Mouse (Mus musculus) cerebellum, adult (tissue): ENCODE data around the gene Rnase11.

Source experiments
- ATAC-seq: cut with Nextera tagmentation; 2 replicates; pipeline ENCODE4 v1.9.2; 2017; ENCODE audit warnings: mild to moderate bottlenecking, moderate library complexity, mixed read lengths; ENCODE audit not compliant: insufficient number of reproducible peaks, low FRiP score, low TSS enrichment

Gene Rnase11

DNA sequence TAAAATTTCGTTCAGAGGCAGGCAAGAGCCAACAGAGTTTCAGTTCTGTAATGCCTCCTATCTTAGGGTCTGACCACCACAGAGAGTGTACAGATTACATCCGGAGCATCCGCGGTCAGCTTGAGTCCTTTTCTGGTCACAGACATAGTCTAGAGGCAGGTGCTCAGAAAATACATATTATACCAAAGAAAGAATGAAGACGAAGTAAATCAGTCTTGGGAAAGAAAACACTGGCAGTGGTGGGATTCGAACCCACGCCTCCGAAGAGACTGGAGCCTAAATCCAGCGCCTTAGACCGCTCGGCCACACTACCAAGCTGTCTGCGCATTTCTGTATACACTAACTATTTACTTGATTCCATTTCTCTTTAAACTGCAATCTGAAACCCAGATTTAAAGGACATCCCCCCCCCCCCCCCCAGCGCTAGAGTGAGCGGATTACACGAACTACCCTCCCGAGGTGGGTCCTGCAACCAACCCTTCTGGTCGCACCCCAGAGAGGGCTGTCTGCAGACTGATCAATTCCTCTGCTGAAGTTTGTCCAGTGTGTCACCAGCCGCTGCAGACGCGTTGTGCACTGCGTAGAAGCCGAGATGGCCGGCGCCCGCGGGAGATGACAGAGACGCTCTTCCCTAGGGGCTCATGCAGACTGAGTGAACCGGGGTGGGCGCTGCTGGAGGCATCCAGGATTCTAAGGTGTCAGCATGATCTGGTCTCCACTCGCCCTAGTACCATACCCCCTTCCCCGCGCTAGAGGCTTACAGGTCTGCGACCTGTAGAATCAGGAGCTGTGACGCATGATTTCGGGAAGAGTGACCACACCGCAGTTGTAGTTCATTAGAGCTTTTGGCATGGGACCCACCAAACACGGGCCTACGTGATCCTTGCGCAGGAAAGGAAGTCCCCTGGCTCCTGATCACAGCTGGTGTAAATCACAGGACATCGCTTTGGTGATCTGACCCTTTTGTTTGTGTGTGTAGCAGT lies 32.9 kb upstream of the Rnase11 start:
- ATAC-seq, result peak; percentile 54; the same call in 1 of the 2 replicates

DNA sequence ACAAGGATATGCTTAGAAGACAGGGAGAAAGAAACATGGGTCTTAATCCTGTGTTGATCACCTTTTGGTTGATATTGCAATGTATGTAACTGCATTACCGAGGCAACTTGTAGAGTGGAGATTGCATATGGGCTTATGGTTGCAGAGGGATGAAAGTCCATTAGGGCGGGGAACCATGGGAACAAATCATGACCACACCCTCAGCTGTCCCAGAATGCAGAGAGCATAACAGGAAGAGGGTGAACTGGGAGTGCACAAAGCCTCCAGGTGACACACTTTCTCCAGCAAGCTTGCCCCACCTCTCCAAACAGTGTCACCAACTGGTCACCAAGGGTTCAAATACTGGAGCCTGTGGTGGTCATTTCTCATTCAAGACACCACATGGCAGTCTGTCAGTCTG lies 31.1 kb upstream of the Rnase11 start:
- no peak for ATAC-seq

DNA sequence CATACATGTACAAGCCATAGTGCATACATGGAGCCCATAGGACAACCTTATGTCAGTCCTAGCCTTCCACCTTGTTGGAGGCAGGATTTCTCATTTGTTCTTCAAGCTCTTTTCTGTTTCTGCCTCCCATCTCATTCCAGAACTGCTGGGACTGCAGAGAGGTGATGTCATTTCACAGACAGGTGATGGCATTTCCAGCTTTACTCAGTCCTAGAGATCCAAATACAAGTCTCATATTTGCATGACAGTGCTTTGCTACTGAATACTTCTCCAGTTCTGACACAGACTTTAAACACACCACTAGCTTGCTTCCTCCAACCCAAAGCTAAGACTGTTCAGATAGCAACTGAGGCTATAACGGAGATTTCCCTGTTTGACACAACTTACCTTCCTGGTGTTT lies 29.2 kb upstream of the Rnase11 start:
- no peak for ATAC-seq

DNA sequence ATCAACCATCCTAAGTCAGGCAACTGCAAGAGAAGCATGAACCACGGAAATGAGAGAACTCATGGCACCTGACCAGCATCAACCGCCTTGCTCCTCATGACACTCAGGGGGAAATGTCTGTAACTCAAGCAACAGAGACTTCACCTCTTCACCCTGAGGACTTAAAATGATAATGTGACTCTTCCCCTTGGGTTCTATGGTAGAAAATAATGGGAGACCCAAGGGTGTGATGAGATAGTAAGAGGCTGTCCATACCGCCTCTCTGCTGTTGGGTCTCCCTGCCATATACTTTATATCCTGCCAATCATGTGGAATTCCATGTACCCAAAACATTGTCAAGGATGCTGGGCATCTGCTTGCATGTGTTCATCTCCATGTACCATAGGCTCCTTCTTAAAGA lies 24.4 kb upstream of the Rnase11 start, which contains the start of gene Olfr750:
TSS of gene Olfr750 (minus strand) at position 101 of the 400 bp plus-strand sequence.
- ATAC-seq, result no peak

- ATAC-seq, result no peak
Observed at GRCm38 (mm10) chr14:51069617-51070016, 19.7 kb upstream of the Rnase11 start.

DNA sequence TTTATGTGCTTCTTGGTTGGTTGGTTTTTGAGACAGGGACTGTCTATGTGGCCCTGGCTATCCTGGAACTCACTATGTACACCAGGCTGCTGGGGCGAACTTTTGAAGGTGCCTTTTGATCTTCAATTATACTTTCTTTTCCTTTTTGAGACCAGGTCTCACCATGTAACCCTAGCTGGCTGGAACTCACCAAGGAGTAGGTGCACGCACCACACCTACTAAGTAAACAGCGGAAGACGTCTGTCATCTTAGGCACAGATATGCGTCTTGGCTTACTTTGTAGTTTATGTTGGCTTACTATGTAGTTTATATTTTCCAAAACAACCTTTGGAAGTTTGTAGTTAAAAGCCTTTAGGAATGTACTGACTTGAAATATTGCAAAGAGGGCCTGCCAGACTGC lies 19.0 kb upstream of the Rnase11 start:
- ATAC-seq, result no peak

DNA sequence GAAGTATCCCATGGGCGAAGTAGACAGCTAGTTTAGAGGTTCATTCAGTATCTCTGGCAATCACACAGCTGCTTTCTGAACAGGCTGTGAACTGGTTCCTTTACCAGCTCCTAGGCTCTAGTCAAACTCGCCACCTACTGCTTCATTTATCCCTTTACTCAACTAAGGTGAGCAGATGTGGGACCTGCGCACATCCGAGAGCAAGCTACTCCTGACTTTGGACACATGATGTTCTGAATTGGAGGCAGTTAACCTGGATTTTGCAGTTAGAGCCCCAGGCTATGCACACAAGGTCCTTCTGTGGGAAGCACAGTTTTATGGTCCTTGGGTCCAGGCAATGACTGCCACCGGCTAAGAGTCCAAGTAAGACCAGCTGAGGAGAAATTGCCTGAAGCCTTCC lies 10.8 kb upstream of the Rnase11 start:
- no peak for ATAC-seq

- no peak for ATAC-seq
Observed at GRCm38 (mm10) chr14:51057401-51057831, 7.5 kb upstream of the Rnase11 start, which contains the start of gene Rnase12. Gene Rnase12, minus strand, starts transcription at chr14:51057661.

DNA sequence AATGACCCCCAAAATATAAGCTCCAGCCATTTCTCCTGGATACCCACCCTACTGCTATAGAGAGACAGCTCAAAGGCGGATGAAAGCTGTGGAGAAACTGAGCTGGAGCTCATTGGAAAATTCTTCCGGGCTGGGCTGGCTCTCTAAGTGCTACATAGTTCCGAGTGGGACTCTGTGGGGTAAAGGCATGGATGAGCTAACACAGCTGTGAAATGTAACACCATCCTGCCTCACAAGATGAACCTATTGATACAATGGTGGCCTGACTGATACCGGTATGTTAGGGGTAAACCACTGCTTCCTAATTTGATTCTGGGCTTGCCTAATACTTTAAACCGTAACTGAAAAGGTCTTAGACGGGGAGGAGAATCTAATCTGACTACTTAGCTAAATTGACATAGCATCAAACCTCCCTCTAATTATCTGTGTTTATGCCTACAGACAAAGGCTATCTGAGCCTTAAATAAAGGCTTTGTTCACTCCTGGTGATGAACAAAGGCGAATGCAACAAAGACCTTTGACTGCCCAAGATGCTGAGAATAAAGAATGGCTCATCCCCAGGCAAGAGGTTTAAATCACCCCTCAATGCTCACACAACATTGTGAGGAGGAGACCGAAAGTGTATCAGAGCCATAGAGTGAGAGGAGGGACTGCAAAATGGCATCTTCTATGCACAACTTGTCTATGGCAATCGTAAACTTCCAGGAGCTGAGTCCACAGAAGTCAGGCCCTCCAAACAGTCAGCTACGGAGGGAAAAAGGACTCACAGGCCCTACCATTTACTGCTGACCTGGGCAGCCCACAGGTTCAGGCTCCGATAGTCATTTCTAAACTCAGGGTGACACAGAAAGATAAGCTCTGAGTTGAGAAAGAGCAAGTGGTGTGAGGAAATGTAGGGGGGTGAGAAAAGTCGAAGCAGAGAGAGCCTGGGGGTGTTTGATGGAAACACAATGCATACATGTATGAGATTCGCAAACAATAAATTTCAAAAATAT lies 4.6 kb upstream of the Rnase11 start:
- no peak for ATAC-seq

- no peak for ATAC-seq
Observed at GRCm38 (mm10) chr14:51053176-51053575, 3.2 kb upstream of the Rnase11 start.

DNA sequence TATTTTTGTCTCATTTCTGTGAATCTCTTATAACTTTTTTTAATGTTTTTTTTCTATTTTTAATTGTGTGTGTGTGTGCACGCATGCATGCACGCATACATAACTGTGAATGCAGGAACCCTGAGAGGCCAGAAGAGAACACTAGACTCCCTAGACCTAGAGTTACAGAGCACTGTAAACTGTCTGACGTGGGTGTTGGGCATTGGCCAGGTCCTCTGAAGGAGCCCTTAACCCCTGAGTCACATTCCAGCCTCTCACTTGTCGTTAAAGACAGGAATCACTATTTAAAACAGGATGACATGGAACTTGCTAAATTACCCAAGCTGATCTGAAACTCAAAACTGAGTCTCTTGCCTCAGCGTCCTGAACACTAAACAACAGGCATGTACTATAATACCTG lies 2.0 kb upstream of the Rnase11 start:
- ATAC-seq, result no peak

GRCm38 (mm10) chr14:51047846-51048245 lies 2.1 kb downstream of the Rnase11 start:
- no peak for ATAC-seq

DNA sequence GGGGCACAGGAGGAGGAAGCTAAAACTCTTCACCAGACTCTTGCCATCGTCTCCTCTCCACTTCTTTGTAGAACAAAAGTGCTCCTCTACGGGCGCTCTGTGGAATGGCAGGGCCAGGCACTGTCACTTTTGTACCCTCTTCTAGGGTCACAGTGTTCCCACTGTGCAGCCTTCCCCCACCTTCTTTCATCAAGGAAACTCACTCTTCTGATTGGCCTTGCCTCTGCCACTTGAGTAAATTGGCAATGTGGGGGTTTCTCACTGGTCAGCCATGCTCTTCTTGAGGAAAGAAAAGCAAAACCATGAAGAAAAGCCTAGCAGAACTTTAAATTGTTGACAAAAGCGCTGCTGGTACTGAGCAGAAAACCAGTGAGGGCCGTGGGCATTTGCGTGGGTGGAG lies 8.2 kb downstream of the Rnase11 start, which contains the start of gene Rnase9:
TSS of gene Rnase9 (minus strand) at position 101 of the 400 bp plus-strand sequence.
- no peak for ATAC-seq

GRCm38 (mm10) chr14:51036214-51036613 lies 13.7 kb downstream of the Rnase11 start:
- no peak for ATAC-seq

GRCm38 (mm10) chr14:51035206-51035605 lies 14.8 kb downstream of the Rnase11 start:
- no peak for ATAC-seq

- no peak for ATAC-seq
Observed at GRCm38 (mm10) chr14:51027387-51028155, 22.4 kb downstream of the Rnase11 start.

DNA sequence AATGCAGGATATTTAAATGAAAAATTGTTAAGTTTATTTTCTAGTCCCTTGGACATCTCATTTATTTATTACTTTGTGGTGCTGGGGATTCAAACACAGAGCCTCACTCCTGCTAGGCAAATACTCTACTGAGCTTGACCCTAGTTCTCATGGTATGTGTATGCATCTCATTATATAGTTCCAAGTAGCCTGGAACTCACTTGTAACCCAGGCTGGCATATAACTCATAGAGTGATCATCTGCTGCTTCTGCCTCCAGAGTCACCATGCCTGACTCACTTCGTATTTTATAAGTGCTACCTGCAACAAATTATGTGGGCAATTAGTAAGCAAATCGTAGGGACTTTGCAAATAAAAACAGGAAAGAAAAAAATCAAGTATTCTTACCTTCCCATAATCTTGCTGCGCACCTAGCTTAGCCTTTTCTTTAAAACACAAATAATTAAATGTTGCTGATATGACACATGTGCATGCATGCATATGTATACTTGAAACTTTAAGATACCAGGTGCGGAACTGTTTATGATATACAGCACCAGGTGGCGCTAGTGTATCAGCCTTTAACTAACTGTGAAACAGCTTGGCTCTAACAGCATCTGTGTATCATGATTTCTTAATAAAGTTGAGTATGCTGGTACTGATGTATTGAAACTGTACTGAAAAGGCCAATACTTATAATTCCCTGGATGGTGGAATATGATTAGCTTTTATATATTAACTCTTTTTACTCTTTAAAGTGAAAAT lies 23.4 kb downstream of the Rnase11 start:
- peak; percentile 76 for ATAC-seq

DNA sequence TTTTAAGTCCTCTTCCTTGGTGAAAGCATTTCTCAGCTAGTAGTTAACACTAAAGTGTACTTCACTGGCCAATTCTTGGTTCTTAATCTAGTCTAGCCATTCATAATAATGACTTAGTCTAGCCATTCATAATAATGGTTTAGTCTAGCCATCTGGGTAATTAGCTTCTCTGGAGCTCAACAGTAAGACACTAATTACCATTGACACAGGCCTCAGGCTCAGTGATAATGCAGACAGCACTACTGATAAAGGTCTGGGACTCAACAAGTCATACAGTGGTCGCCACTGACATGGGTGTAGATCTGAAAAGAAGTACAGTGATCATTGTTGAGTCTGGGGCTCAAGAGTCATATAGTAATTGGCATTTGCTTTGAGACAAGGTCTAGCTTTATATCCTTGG lies 25.1 kb downstream of the Rnase11 start:
- no peak for ATAC-seq

DNA sequence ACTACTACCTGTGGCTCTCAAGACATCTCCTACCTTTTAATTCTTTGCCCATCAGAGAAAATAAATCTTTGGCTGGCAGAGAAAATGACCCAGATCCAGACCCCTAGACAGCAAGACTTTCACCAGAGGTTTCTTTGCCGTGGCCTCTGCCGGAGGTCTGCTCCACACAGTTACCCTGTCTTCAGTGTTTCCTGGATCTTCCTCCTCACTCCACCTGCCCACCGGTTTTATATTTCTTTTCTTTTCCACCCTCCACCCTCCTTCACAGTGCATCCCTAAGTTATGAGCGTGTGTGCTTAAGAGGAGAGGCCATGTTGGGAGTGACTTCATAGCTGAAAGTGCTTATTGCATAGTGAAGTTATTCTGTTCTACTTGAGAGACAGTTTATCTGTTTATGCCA lies 26.5 kb downstream of the Rnase11 start:
- ATAC-seq, result no peak
